Mouse (Mus musculus) layer of hippocampus, postnatal 14 days (tissue): ENCODE measurements around the gene Cap2. TPM values are rescaled to one million over a fixed set of nuclear protein-coding genes. Genes with fewer than 3 reads are reported as not detected.
A peak's percentile ranks its signal among the peaks of the same experiment; 100 is the strongest.

Source experiments
- DNase-seq, 2 experiments: peaks; one replicate each; pipeline ENCODE4 v3.0.0; 2021 to 2022; ENCODE audit warnings: low spot score in 2 of 2, mixed read lengths in 1 of 2
- total RNA-seq, 2 experiments: library from RNA; stranded (reverse); gene quantifications; 2 replicates each; pipeline ENCODE4 v1.2.3; 2021

Gene Cap2
- total RNA-seq, 2 experiments from 2014 or later, result 131 to 140 TPM

GRCm38 (mm10) chr13:46554736-46555135 is 53.1 kb downstream of the Cap2 start:
- peak in 1 of 2 experiments; percentile 41 for DNase-seq

GRCm38 (mm10) chr13:46565913-46566312 is 64.3 kb downstream of the Cap2 start:
- DNase-seq, result no peak

- DNase-seq, result no peak
These were observed 67.8 kb downstream of the Cap2 start for GRCm38 (mm10) chr13:46569469-46569868.

GRCm38 (mm10) chr13:46571141-46571592 is 69.5 kb downstream of the Cap2 start:
- peak; percentile 66 to 84 for DNase-seq

- peak in 1 of 2 experiments; percentile 69 for DNase-seq
These were observed 70.5 kb downstream of the Cap2 start for GRCm38 (mm10) chr13:46571961-46572647.

GRCm38 (mm10) chr13:46572648-46573163 is 71.1 kb downstream of the Cap2 start:
- no peak for DNase-seq

GRCm38 (mm10) chr13:46574201-46574600 is 72.6 kb downstream of the Cap2 start:
- DNase-seq, result no peak

- DNase-seq, result no peak
These were observed 73.1 kb downstream of the Cap2 start for GRCm38 (mm10) chr13:46574707-46575106.

GRCm38 (mm10) chr13:46584860-46585259 is 83.2 kb downstream of the Cap2 start:
- DNase-seq, result peak; percentile 48 to 54

- DNase-seq, result no peak
These were observed 86.2 kb downstream of the Cap2 start for GRCm38 (mm10) chr13:46587717-46588289.

- no peak for DNase-seq
These were observed 87.0 kb downstream of the Cap2 start for GRCm38 (mm10) chr13:46588606-46589005.

- no peak for DNase-seq
These were observed 89.2 kb downstream of the Cap2 start for GRCm38 (mm10) chr13:46590885-46591284.

- DNase-seq, result no peak
These were observed 99.0 kb downstream of the Cap2 start for GRCm38 (mm10) chr13:46600694-46601093.

GRCm38 (mm10) chr13:46601386-46601785 is 99.7 kb downstream of the Cap2 start:
- no peak for DNase-seq

- DNase-seq, result no peak
These were observed 101.0 kb downstream of the Cap2 start for GRCm38 (mm10) chr13:46602674-46603073.

- DNase-seq, result no peak
These were observed 109.4 kb downstream of the Cap2 start for GRCm38 (mm10) chr13:46611033-46611432.

GRCm38 (mm10) chr13:46613694-46614272 is 112.1 kb downstream of the Cap2 start:
- no peak for DNase-seq

- no peak for DNase-seq
These were observed 115.2 kb downstream of the Cap2 start for GRCm38 (mm10) chr13:46616673-46617362.

- no peak for DNase-seq
These were observed 118.0 kb downstream of the Cap2 start for GRCm38 (mm10) chr13:46619633-46620032.

GRCm38 (mm10) chr13:46620964-46621757 is 119.5 kb downstream of the Cap2 start:
- no peak for DNase-seq

- DNase-seq, result no peak
These were observed 125.0 kb downstream of the Cap2 start for GRCm38 (mm10) chr13:46626608-46627007.
